Mouse (Mus musculus) spleen, postnatal 10 days (tissue): ENCODE results near the gene Ccr1.
"Not testable (repeated sequence)": the region's sequence is repeated elsewhere in the genome, so short reads cannot be mapped to it uniquely, and the experiment has no call there.

Source experiments
- DNase-seq, 2 experiments: peaks; one replicate each; pipeline ENCODE4 v3.0.0; 2021 to 2022; ENCODE audit warnings: low spot score in 2 of 2

Gene Ccr1

DNA sequence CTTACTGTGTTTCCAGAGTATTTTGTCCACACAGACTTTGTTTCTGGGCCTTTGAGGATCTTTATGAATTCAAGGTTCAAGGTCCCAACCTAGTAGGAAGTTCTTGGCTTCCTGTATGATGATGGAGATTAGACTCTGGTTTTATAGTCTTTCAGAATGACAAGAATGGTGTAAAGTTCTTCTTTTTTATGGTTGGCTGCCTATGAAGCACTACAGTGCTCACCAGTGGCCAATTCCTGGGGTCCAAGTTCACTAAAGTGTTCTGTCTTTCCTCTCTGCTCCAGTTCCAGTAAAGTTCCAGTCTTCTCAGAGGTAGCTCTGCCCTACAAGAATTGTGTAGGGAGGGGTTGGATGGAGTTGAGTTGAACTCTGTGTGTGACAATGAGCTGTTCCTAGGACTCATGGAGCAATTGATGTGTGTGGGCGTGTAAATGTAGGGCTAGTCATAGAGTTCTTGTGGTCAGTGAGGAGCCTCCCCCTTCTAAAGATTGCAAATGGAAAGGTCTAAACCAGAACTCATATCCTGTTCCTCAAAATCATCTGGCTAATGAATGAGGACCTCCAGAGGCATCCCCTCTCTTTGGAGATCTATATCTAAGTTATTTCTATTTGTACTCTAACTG is at the start of gene Ccr1:
Gene Ccr1 (minus strand): TSS at position 403 of the 623 bp plus-strand sequence.
- no peak for DNase-seq

DNA sequence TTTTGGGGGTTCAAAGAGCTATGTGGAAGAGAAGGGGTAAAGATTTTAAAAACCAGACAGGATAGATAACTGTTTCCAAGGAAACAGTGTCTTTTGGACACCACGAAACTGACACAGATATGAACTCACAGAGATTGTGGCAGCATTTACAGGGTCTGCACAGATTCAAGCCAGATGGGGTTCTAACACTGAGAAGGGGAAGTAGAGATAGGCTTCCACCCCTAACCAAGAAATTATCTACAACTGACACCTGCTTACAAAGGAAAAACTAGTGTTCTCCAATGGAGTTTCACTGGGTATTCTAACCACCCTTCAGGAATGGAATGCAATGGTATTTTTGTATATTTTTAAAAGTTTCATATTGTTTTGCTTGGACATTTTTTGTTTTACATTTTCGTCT is 47.6 kb upstream of the Ccr1 start:
- DNase-seq: no peak

DNA sequence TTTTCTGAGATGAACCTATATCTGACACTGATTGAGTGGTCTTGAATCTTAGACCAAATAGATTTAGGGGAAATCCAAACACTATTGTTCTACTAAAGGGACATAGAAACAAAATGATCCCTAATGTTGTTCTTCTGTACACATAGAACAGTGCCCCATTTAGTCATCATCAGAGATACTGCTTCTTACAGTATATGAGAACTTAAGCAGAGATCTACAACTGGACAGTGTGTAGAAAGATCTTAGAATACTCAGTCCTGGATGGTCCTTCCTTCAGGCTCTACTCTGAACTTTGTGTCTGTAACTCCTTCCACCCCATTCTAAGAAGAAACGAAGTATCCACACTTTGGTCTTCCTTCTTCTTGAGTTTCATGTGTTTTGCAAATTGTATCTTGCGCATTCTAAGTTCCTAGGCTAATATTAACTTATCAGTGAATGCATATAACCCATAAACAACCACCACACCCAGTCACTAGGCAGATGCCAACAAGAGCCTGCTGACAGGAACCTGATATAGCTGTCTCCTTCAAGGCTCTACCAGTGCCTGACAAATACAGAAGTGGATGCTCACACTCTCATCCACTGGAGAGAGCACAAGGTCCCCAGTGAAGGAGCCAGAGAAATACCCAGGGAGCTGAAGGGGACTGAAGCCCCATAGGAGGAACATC is 46.6 kb upstream of the Ccr1 start:
- peak in 1 of 2 experiments; percentile 35 for DNase-seq

DNA sequence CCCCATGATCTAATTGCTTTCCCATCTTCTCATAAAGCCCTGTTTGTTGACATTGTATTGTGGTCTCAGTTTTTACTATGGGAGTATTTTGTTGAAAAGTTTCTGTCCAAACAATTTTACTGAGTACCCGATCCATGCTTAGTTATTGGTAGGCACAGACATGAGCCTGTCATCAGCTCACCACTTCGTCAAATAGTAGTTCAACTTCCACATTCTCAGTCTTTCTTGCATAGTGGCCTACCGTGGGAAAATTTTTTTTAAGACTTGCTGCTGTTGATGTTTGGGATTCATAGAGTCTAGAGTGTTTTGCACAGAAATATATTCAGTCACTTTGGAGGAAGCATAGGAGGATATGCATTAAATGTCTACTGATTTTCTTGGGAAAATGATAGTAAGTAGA is 44.8 kb upstream of the Ccr1 start:
- DNase-seq: no peak

DNA sequence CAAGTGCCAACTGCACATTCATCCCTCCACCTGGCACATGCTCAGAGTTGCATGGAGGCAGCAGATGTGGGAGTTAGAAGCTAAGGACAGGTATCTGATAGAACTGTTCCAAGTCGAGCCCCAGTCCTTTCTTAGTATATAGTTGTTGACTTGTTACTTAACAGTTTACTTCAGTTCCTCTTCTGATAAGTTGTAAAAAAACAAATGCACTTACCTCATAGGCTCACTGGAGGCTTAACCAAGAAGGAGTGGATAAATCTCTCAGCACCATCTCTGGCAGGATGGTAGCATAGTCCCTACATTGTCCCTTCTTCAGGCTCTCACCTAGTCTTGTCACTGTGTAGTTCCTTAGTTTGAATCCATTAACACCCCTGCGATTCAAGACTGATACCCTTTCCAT is 44.2 kb upstream of the Ccr1 start:
- DNase-seq: no peak

DNA sequence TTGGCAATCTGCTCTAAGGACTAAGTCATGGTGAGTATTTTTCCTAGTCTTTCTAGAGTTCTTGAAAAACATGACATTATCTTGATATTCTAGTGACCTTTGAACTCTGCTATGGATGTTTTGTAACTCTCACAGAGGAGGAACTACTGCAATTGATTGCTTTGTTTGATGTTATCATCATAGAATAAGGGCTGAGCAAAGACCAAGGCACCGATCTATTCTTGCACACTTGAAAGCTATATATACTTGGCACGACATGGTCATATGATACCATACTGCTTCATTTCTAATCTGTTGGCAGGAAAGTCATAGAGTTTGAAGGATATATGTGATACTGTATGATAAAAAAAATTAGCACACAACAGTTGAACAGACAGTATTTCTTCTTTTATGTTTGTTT is 31.3 kb upstream of the Ccr1 start:
- DNase-seq: no peak

DNA sequence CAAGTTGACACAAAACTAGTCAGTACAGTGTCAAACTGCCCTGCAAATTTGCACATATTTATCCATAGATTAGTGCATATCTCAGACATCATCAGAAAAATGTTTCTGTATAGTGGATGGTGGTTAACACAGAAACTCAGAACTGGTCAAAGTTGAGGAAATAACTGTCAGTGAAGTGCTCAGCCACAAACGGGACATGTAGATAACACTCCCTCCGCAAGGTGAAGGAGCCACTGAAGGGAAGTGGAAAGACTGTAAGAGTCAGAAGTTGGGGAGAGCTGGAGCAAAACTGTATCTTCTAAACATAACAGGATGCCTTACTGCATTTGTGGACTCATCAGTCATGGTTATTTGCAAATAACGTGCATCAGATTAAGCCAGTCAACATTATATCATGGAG is 29.2 kb upstream of the Ccr1 start:
- no peak for DNase-seq

DNA sequence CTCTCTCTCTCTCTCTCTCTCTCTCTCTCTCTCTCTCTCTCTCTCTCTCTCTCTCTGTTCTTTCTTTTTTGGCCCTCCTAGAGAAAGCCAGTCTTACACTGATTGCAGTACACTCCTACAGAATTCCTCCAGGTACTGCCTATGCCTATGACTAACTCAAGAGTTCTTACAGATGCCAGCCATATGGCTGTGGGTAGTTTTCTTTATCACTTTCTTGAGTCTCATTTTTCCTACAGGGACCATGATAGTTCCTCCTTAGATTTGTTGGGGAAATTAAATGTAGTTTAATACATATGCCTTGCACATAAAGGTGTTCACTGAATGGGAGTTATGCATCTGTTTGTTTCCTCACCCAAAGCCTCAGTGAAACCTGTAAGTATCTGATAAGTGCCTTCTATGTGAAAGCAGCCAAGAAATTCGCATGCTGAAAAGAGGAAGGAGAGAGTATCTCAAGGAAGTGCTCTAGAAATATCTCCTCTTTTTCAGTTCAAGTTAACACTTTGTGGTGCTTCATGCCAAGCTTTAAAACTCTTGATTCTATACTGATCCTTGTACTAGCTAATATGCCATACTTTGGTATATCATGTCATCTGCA is 22.9 kb upstream of the Ccr1 start:
- no peak for DNase-seq

DNA sequence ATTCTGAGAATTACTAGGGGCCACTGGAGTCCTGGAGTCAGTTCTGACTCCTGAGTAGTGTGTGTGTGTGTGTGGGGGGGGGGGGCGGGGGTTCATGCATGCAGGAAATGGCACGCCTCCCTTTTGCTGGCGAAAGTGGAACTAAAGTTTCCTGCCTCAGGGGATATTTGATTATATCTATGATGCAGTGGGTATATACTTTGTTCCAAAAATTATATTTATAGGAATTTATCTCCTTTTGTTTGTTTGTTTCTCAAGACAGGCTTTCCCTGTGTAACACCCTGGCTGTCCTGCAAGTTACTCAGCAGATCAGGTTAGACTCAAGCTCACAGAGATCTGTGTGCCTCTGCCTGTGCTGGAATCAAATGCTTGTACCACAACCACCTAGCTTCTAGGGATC is 21.2 kb upstream of the Ccr1 start:
- DNase-seq: peak in 1 of 2 experiments; percentile 29

DNA sequence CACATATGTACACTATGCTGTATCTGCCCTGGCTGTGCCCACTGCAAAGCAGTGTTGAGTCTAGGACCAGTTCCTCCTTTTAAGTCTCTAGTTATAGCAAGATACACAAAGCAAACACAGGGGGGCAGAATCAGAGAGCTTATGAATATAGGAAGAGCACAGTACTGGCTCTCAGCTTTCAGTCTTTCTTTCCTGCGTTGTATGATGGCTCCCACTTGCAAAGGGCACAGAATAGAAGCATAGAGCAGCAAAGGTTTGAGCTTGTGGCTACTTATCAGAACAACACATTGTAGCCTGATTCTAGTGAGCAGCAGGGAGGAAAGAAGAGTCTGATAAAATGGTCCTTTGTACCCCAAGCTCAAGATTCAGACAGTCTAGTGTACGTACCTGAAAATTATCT is 17.7 kb upstream of the Ccr1 start:
- peak in 1 of 2 experiments; percentile 50 for DNase-seq

DNA sequence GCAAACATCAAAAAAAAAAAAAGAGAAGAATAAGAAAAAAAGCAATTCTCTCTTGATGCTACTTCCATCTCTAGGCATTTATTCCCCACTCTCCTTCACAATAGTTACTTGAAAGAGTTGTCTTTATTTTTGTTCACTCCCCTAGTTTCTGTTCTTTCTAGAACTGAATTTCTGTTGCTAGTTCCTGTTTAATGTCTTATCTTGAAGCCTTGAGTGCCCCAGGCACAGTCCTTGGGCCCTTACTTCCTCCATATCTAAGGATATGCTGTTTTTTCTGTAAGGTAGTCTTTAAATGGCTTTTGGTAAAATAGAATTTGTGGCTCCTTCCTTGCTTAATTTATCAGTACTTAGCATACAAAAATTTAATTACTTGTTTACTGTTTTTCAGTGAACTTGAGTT is 16.5 kb upstream of the Ccr1 start:
- DNase-seq: no peak

DNA sequence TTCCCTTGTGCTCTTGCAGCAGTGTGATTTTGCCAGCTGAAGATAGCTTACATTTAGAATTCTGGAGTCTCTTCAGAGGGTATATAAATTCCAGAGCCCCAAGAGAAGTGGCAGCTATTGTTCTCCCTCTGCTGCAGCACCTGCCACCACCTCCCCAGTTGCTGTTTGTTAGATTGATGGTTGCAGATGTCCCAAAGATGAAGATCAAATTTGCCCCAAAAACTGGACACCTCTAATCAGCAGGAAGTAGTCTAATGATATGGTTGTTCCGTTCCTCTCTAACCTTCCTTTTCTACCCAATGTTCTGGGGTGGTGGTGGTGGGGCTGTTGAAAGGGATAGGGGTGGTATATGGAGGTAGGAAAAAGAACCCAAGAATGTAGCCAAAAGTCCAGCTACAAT is 14.2 kb upstream of the Ccr1 start:
- no peak for DNase-seq

DNA sequence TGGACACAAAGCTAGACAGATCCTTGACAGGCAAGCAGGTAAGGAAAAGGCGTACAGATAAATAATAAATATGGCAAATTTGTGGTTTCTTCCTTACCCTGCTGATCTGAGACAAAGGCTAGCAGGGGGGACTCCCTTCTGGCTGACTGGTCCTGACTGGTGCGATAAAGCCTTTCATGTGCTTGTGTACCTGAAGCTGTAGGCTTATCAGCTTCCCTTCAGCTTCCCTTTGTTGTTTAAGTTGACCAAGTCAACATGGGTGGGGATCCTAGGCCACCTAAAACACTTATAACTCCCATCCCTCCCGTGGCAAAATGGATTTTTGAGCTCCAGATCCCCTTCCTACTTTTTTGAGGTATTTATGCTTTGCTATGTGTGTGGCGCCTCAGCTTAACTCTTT is 13.4 kb upstream of the Ccr1 start:
- DNase-seq: no peak

DNA sequence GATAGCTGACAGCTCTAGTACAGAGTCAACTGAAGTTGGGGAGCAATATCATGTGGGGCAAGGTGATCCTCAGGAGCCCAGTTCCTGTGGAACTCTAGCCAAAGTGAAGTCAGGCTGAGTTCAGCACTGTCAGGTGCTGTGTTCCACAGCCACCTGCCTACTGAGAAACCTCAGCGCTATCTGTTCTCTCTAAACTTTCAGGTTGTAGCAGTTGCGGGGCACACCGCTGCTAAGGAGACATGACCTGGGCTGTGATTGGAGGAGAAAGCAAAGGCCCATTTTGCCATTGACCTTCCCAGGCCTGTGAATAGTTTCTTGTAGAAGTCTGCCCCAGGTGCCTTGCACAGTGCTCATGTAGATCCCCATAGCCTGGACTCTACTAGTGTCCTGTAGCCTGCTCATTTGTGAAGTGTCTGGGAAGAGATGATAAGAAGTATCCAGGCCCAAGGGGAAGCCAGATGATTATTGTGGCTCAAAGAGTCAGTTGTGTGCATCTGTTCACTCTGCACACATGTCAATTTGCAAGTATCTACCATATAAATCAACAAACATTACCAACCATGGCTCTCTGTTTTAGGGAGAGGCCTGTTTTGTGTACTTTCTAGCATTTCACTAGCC is 12.5 kb upstream of the Ccr1 start:
- not testable (repeated sequence) for DNase-seq

DNA sequence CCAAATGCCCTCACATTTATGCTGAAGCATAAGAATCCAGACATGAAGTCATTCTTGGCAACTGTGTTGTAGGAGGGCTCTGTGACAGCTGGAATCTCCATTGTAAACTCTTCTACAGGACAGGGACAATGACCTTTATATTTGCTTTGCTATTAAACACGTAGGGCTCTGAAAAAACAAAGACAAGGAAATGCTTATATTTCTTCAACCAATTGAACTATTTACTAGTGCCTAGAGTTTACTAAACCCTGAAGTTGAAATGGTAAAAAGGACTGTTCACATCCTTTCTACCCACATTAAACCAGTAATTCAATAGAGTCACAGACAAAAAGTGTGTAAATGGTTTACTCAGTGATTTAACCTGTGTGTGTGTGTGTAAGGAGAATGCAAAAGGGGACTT is 9.8 kb upstream of the Ccr1 start, which contains the start of gene Ccr1l1:
Gene Ccr1l1 (minus strand): TSS at position 101 of the 400 bp plus-strand sequence.
- no peak for DNase-seq

DNA sequence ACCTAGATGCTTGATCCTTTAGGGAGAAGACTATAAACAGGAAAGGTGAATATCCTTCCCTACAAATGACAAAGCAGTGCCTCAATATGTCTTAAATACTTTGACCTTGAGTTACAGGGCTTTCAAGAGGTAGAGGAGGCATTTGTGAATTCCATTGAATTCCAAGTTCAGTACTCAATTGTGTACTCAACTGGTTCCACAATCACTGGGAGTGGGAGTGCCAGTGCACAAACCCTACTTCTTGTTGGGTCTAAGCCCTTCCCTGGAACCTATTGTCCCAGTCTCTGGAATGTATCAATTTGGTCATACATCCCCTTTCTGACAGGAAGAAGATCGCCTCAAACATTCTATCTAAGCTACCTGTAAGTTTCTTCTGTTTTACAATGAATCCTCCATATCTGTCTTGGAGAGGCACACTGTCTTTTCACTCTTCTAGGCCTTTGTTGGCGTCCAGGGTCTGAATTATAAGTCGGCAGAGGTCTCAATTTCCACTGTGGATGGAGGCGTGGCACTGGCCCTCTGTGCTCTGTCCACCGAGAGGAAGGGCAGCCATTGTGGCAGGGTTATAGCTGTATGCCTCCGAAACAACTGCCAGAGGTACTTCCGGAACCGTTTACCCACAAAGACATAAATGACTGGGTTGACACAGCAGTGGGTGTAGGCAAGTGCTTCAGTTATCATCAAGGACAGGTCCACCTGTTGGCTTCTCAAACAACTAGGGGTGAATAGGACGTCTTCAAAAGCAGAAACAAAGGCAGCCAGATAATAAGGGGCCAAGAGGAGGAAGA is 8.6 kb upstream of the Ccr1 start:
- DNase-seq: no peak

DNA sequence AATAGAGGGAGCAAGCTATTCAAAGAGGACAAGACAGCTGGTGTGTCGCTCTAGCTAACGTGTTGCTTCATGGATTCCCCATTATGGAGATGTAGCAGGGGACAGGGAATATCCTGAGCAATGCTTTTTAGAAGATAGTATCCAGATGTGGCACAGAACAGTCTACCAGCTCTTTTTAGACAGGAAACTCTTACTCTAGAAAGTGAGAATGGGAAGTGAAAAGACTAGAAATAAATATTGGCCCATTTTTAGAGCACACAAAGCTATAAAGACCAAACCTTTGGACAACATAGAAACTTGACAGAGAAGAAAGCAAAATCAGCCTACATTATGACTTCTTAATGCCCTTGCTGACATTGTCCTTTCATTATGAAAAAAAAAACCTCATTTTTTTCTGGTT is 7.1 kb upstream of the Ccr1 start:
- no peak for DNase-seq

DNA sequence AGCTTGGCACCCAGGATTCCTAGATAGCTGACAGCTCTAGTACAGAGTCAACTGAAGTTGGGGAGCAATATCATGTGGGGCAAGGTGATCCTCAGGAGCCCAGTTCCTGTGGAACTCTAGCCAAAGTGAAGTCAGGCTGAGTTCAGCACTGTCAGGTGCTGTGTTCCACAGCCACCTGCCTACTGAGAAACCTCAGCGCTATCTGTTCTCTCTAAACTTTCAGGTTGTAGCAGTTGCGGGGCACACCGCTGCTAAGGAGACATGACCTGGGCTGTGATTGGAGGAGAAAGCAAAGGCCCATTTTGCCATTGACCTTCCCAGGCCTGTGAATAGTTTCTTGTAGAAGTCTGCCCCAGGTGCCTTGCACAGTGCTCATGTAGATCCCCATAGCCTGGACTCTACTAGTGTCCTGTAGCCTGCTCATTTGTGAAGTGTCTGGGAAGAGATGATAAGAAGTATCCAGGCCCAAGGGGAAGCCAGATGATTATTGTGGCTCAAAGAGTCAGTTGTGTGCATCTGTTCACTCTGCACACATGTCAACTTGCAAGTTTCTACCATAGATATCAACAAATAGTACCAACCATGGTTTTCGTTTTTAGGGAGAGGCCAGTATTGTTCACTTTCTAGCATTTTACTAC is 1.5 kb downstream of the Ccr1 start:
- DNase-seq: not testable (repeated sequence)

DNA sequence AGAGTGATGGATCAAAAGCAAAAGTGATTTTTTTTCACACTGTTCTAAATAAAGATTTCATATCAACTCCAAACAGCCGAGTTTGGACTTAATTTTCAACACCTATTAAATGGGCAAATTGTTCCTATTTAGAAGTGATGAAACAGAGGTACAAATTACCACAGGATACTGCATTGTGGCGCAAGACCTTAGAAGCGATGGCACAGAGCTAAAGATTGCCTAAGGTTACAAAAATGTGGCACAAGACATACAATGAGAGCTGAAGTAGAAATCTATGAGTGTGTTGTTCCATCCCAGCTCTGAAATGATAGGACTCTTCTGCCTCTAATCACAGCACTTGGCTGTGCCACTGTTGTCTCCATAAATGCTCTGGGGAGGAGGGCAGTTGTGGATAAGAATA is 3.7 kb downstream of the Ccr1 start:
- no peak for DNase-seq

DNA sequence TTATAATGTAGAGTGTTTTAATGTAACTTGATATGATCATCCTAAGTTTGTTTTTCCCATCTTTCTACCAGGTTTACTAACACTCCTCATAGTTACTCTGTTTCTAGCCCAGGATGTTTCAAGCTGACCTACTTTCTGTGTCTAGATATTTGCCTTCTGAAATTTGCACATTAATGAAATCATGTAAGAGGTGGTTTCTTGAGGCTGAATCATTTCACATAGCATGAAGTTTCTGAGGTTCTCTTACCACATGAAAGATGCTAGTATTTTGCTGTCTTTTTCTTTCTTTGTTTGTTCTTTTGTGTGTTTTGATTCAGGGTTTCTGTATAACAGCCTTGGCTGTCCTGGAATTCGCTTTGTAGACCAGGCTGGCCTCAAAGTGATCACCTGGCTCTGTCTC is 8.3 kb downstream of the Ccr1 start:
- DNase-seq: no peak

DNA sequence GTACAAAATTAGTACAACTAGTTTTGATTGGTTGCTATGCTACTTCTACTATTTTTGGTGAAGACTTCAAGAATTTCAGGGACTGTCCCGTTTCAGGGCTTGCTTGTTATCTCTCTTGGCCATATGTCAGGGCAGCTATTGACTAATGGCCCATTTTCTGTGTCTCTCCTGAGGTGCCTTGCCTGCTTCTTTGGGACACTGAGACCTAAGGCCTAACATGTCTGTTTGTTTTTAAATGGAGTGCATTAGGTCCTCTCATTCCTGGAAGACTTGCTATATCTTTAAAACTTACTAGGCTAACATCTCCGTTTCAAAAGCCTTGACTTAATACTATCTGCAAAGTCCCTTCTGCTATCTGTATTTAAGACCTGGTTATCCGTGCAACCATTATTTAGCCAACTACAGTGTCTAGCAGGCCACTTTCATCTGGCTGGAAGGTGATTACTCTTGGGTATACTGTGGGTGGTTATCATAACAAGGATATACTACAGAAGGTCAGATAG is 10.5 kb downstream of the Ccr1 start:
- peak in 1 of 2 experiments; percentile 35 for DNase-seq
